Mouse (Mus musculus) yolk sac, embryonic 10.5 days (tissue): ENCODE results near the gene Asb14.

Experiments used
- DNase-seq: peaks from one replicate; pipeline ENCODE4 v3.0.0-alpha.2; 2017; ENCODE audit warnings: low spot score

The Asb14 gene

DNA sequence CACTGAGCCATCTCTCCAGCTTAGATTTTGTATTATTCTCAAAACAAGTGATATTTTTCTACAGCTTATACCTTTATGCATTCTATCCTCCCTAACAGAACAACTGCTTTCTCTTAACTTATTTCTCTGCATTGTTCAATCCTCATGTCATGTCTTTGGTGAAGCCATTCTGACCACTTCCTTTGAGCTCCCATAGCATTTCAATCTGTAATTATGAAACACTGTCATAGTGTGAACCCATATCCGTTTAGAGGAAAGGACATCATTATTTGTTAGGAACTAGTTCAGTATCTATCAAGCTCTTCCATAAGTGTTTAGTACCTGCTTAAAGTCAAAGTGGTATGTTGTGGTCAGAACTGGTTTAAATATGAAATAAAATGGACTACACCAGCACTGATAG is 66.2 kb downstream of the Asb14 start:
- DNase-seq = no peak
